ENCODE assay signal across 26 mouse cellular contexts in genomic region chr10:54017904-54018454, GRCm38 (mm10). TPM values are rescaled to one million over a fixed set of nuclear protein-coding genes. Genes with fewer than 3 reads are reported as not detected.
DNase-seq lines count a peak whose midpoint lies in the region; ATAC-seq and TF ChIP-seq lines count a peak whose summit lies in the region.
"Had no signal": no experiment of that assay in that cellular context is flagged by ENCODE, and none has a peak within 500 bp of the region (broad histone marks: within the 10 kb centered on the region; RNA-seq: fewer than 3 reads in every experiment).

No protein-coding gene starts in this region.

- 0 out of 2 replicates have a peak, but pooled peaks have one; percentile 36 for ATAC-seq in intestine, embryonic 14.5 days (replicated peaks; ENCODE audit: low FRiP score, low TSS enrichment, low read depth)
- ATAC-seq in intestine, postnatal 0 days, result no peak
- peak; percentile 79; the same call in 1 of the 2 replicates for ATAC-seq in kidney, postnatal 0 days (replicated peaks; ENCODE audit: low FRiP score, low read depth)
- ATAC-seq in megakaryocyte, adult 5-6 weeks (ENCODE audit: poor library complexity, severe bottlenecking), result peak; percentile 25; the same call in 1 of the 2 replicates
- no peak for ATAC-seq in activated CD4-positive, CD25-positive, alpha-beta regulatory T cell, adult 4 months
- no peak for ATAC-seq in forebrain, embryonic 11.5 days (replicated peaks; ENCODE audit: low FRiP score)
- ATAC-seq: forebrain, embryonic 15.5 days; hindbrain, embryonic 16.5 days; midbrain, embryonic 16.5 days had no signal

- H3K27ac ChIP-seq in intestine, embryonic 14.5 days (ENCODE audit: low read depth), result no peak overlapping the region
- H3K27ac ChIP-seq in intestine, postnatal 0 days (ENCODE audit: low read depth, low read length), result no peak overlapping the region
- H3K27ac ChIP-seq in kidney, postnatal 0 days, result no peak overlapping the region
- no peak overlapping the region for H3K27ac ChIP-seq in forebrain, embryonic 11.5 days (ENCODE audit: low read depth, low read length)
- H3K27ac ChIP-seq: embryonic facial prominence, embryonic 12.5 days; forebrain, embryonic 15.5 days; gastrocnemius, adult 2 months; limb, embryonic 10.5 days; limb, embryonic 15.5 days; liver, embryonic 15.5 days had no signal

- H3K9me3 ChIP-seq in intestine, embryonic 14.5 days (ENCODE audit: control insufficient read depth, low read length), result no peaks in the 10 kb centered on the region
- no peaks in the 10 kb centered on the region for H3K9me3 ChIP-seq in intestine, postnatal 0 days (ENCODE audit: control insufficient read depth)
- H3K9me3 ChIP-seq in kidney, postnatal 0 days (replicated peaks; ENCODE audit: low read length), result no peaks in the 10 kb centered on the region
- no peaks in the 10 kb centered on the region for H3K9me3 ChIP-seq in forebrain, embryonic 11.5 days (ENCODE audit: control insufficient read depth, low read length)
- H3K9me3 ChIP-seq: embryonic facial prominence, embryonic 12.5 days; forebrain, embryonic 15.5 days; limb, embryonic 10.5 days; limb, embryonic 15.5 days; liver, embryonic 15.5 days had no signal

- 52% methylated on average over 5 of the region's 5 CpGs for WGBS in intestine, embryonic 14.5 days
- 62% methylated on average over 5 of the region's 5 CpGs for WGBS in intestine, postnatal 0 days
- 61% methylated on average over 5 of the region's 5 CpGs for WGBS in kidney, postnatal 0 days
- WGBS in forebrain, embryonic 11.5 days, result 84% methylated on average over 5 of the region's 5 CpGs

- H3K4me2 ChIP-seq in intestine, embryonic 14.5 days (ENCODE audit: low read length), result no peak overlapping the region
- no peak overlapping the region for H3K4me2 ChIP-seq in intestine, postnatal 0 days (replicated peaks; ENCODE audit: low read depth)
- H3K4me2 ChIP-seq in kidney, postnatal 0 days (ENCODE audit: low read length), result no peak overlapping the region
- H3K4me2 ChIP-seq in forebrain, embryonic 11.5 days (ENCODE audit: low read depth, low read length, severe bottlenecking), result no peak overlapping the region
- H3K4me2 ChIP-seq: embryonic facial prominence, embryonic 12.5 days; forebrain, embryonic 15.5 days; limb, embryonic 15.5 days; liver, embryonic 15.5 days; lung, embryonic 14.5 days; midbrain, embryonic 11.5 days had no signal

- H3K4me1 ChIP-seq in intestine, embryonic 14.5 days (replicated peaks; ENCODE audit: control insufficient read depth, insufficient read depth, low read length), result 0 out of 2 replicates have a peak, but pooled peaks cover 5% of the 10 kb centered on the region
- H3K4me1 ChIP-seq in intestine, postnatal 0 days (replicated peaks; ENCODE audit: control insufficient read depth, insufficient read depth, low read length), result no peaks in the 10 kb centered on the region
- H3K4me1 ChIP-seq in kidney, postnatal 0 days (replicated peaks; ENCODE audit: insufficient read depth, low read length), result 0 out of 2 replicates have a peak, but pooled peaks cover 11% of the 10 kb centered on the region
- H3K4me1 ChIP-seq in forebrain, embryonic 11.5 days (replicated peaks; ENCODE audit: control insufficient read depth, insufficient read depth, low read length), result no peaks in the 10 kb centered on the region
- H3K4me1 ChIP-seq: embryonic facial prominence, embryonic 12.5 days; forebrain, embryonic 15.5 days had no signal

- no peaks in the 10 kb centered on the region for H3K36me3 ChIP-seq in intestine, embryonic 14.5 days (ENCODE audit: control insufficient read depth, insufficient read depth, low read length)
- H3K36me3 ChIP-seq in intestine, postnatal 0 days (ENCODE audit: control insufficient read depth, insufficient read depth), result 0 out of 2 replicates have a peak, but pooled peaks cover 10% of the 10 kb centered on the region
- H3K36me3 ChIP-seq in kidney, postnatal 0 days (ENCODE audit: insufficient read depth, low read length), result no peaks in the 10 kb centered on the region
- H3K36me3 ChIP-seq in forebrain, embryonic 11.5 days (ENCODE audit: control insufficient read depth, insufficient read depth, low read length), result no peaks in the 10 kb centered on the region
- H3K36me3 ChIP-seq: embryonic facial prominence, embryonic 12.5 days; forebrain, embryonic 15.5 days; limb, embryonic 10.5 days; limb, embryonic 15.5 days had no signal

- H3K9ac ChIP-seq in intestine, embryonic 14.5 days (ENCODE audit: low read length), result no peak overlapping the region
- no peak overlapping the region for H3K9ac ChIP-seq in intestine, postnatal 0 days (ENCODE audit: low read depth, low read length)
- H3K9ac ChIP-seq in kidney, postnatal 0 days (ENCODE audit: low read depth, low read length), result no peak overlapping the region
- no peak overlapping the region for H3K9ac ChIP-seq in forebrain, embryonic 11.5 days (ENCODE audit: low read length)
- H3K9ac ChIP-seq: embryonic facial prominence, embryonic 12.5 days; forebrain, embryonic 15.5 days; limb, embryonic 15.5 days; liver, embryonic 15.5 days; lung, embryonic 14.5 days had no signal

- H3K27me3 ChIP-seq in intestine, embryonic 14.5 days (replicated peaks; ENCODE audit: control insufficient read depth, insufficient read depth, low read length), result no peaks in the 10 kb centered on the region
- H3K27me3 ChIP-seq in intestine, postnatal 0 days (replicated peaks; ENCODE audit: control insufficient read depth, insufficient read depth, low read length), result no peaks in the 10 kb centered on the region
- H3K27me3 ChIP-seq in kidney, postnatal 0 days (ENCODE audit: insufficient read depth, low read length), result no peaks in the 10 kb centered on the region
- no peaks in the 10 kb centered on the region for H3K27me3 ChIP-seq in forebrain, embryonic 11.5 days (ENCODE audit: control insufficient read depth, insufficient read depth, low read length)
- H3K27me3 ChIP-seq: embryonic facial prominence, embryonic 12.5 days; forebrain, embryonic 15.5 days; limb, embryonic 15.5 days; liver, embryonic 15.5 days had no signal

- TF ChIP-seq CTCF in intestine, postnatal 0 days (IDR thresholded peaks at IDR 0.05; ENCODE audit: low read depth), result no peak
- no peak for TF ChIP-seq CTCF in kidney, postnatal 0 days (IDR thresholded peaks at IDR 0.05; ENCODE audit: low read depth)

- DNase-seq in intestine, embryonic 14.5 days (ENCODE audit: low spot score), result no peak
- peak; percentile 13 for DNase-seq in kidney, postnatal 0 days (ENCODE audit: low spot score)
- DNase-seq in kidney, adult 9 months, result no peak
- DNase-seq in yolk sac, embryonic 10.5 days (ENCODE audit: low spot score), result peak; percentile 36
- DNase-seq in forebrain, embryonic 11.5 days (ENCODE audit: low spot score), result no peak
- DNase-seq: adrenal gland, postnatal 25 days; cerebellum, adult 11-12 months; cerebellum, adult 9-11 months; gastrocnemius, adult 2 months; kidney, adult 11 months; kidney, postnatal 4 days; lung, postnatal 14 days; right cerebral cortex, adult 18-20 months; right cerebral cortex, postnatal 4 days had no signal

- H3K4me3 ChIP-seq in intestine, embryonic 14.5 days (ENCODE audit: low read depth, low read length), result no peak overlapping the region
- no peak overlapping the region for H3K4me3 ChIP-seq in intestine, postnatal 0 days (ENCODE audit: low read depth, low read length)
- H3K4me3 ChIP-seq in kidney, postnatal 0 days (replicated peaks; ENCODE audit: low read depth, low read length), result no peak overlapping the region
- H3K4me3 ChIP-seq in forebrain, embryonic 11.5 days (ENCODE audit: low read depth, low read length), result no peak overlapping the region
- H3K4me3 ChIP-seq: embryonic facial prominence, embryonic 12.5 days; forebrain, embryonic 15.5 days; gastrocnemius, adult 2 months; limb, embryonic 10.5 days; limb, embryonic 15.5 days; liver, embryonic 15.5 days had no signal

RNA-seq across cellular contexts. Expression of gene Man1a, which starts 58.4 kb away (rescaled TPM):
- polyA plus RNA-seq in intestine, embryonic 14.5 days (2014; fragmentation: Nextera tagmentation; extraction: Ambion mirVana), result 9.6 and 12.6 TPM in 2 replicates
- 29.9 and 33.0 TPM in 2 replicates for polyA plus RNA-seq in intestine, postnatal 0 days (2015; fragmentation: Nextera tagmentation; extraction: Ambion mirVana)
- 8.7 and 10.3 TPM in 2 replicates for polyA plus RNA-seq in kidney, postnatal 0 days (2015; fragmentation: Nextera tagmentation; extraction: Ambion mirVana)
- 60.6 and 67.8 TPM in 2 replicates for total RNA-seq in megakaryocyte, adult 5-6 weeks (2015)
- total RNA-seq in megakaryocyte, adult 5-6 weeks (2017), result 49.5 and 51.2 TPM in 2 replicates
- polyA plus RNA-seq in activated CD4-positive, CD25-positive, alpha-beta regulatory T cell, adult 4 months (2017; shearing (Covaris generic)), result 10 to 100 TPM; 16.9 to 17.2 TPM
- polyA plus RNA-seq in forebrain, embryonic 11.5 days (2014; fragmentation: Nextera tagmentation; extraction: Ambion mirVana), result 1.7 and 2.1 TPM in 2 replicates

Comparison
In these comparisons a context has a peak if more than half of its experiments do, and no peak if none do; other contexts are left out.
1. ATAC-seq: peak in intestine, embryonic 14.5 days (single experiment), kidney, postnatal 0 days (single experiment) and megakaryocyte, adult 5-6 weeks (single experiment); none in intestine, postnatal 0 days (single experiment), activated CD4-positive, CD25-positive, alpha-beta regulatory T cell, adult 4 months (single experiment) and forebrain, embryonic 11.5 days (single experiment).
2. DNase-seq: peak in kidney, postnatal 0 days (single experiment) and yolk sac, embryonic 10.5 days (single experiment); none in intestine, embryonic 14.5 days (single experiment), kidney, adult 9 months (single experiment) and forebrain, embryonic 11.5 days (single experiment).